Mouse (Mus musculus) effector memory CD4-positive, alpha-beta T cell, adult 5 months (primary cell): ENCODE results near the gene Gm2956. TPM values are rescaled to one million over a fixed set of nuclear protein-coding genes. Genes with fewer than 3 reads are reported as not detected.

Source experiments
- polyA plus RNA-seq: library from polyadenylated mRNA; unstranded; fragments of 100-300 nt; shearing (Covaris generic); gene quantifications from one replicate; pipeline ENCODE4 v1.2.1, GENCODE M21; 2017

Gm2956 gene
- polyA plus RNA-seq: not detected

DNA sequence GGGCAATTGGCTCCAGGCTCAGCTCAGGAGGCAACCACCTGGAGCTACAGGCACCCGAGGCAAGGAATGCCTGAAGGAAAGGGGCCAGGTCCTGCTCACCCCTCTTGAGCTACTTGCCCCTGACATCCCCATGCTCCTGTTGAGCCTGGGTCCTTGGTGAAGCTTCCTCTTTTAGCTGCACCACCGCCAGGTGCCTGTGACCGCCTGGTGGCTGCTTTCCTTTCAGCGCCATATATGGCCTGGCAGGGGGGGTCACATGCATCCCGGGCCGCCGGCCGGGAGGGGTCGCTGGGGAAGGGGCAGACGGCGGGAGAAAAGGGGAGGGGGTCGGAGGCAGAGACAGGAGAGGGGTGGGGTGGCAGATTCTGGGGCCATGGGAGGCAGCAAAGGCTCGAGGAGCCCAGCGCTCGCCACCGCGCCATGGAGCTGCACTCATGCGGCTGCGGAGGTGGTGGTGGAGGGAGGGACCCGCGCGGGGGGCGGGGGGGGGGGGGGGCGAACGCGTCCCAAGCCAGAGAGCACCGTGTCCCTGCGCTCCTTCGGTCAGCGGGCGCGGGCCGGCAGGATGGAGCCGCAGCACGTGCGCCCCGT is at the start of gene Gm2956:
Gm2956 (plus strand) TSS at position 541 of the 591 bp plus-strand sequence.

DNA sequence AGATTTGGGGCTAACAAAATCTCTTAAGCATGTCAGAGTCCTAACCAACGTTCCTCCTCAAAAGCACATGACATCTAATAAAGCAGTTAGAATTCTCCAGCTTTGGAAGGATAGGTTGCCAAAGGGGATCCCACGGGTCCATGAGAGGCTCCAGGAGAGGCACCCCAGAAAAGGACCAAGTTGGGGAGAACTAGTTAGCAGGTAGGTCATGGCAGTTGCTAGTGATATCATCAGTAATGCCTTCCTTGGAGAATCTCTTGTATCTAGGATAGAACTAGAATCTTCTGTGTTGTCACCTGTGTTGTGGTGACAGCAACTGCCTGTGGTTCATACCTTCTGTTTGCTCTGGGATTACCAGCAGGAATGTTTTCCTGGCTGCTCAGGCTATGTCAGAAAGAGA is 62.4 kb downstream of the Gm2956 start, which contains the start of gene Gm10413:
Gm10413 (plus strand) TSS at position 301 of the 400 bp plus-strand sequence.

Other genes with a start within 250 kb of the Gm2956 start
- not detected for gene Gm10340, start 198.6 kb upstream of the Gm2956 start, polyA plus RNA-seq
- not detected for gene Gm5795, start 144.4 kb upstream of the Gm2956 start, polyA plus RNA-seq
- gene D830030K20Rik, start 124.1 kb upstream of the Gm2956 start, polyA plus RNA-seq: not detected
- not detected for gene Gm10413, start 62.5 kb downstream of the Gm2956 start, polyA plus RNA-seq
- gene Gm10409, start 80.0 kb downstream of the Gm2956 start, polyA plus RNA-seq: not detected
- gene Gm3005, start 95.5 kb downstream of the Gm2956 start, polyA plus RNA-seq: not detected
- not detected for gene Gm10408, start 116.8 kb downstream of the Gm2956 start, polyA plus RNA-seq